Mouse (Mus musculus): ENCODE measurements around the gene Bin2. TPM values are rescaled to one million over a fixed set of nuclear protein-coding genes. Genes with fewer than 3 reads are reported as not detected.

Bin2 gene
- polyA plus RNA-seq, 1 experiment from 2014 or later = 4.2 TPM

DNA sequence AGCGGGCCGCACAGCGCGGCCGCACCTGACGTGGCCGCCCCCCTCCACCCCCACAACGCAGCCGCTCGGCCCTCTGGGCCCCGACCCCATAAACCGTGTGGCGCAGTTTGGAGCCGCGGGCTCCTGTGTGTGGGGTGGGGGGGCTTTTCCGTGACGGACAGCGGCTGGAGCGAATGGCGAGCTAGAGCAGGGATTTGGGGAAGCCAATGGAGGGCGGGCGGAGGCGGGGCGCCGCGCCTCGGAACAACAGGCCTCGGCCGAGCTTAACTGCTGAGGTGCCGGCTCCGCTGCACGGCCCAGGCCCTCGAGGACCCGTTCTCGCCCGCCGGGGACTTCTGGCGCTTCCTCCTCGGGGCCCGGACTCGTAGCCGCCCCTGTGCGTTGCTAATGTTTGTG is 53.5 kb downstream of the Bin2 start:
- peak; percentile 93 for DNase-seq (ENCODE audit: low spot score)
- peak; percentile 83 for ATAC-seq
- peak overlapping the region; percentile 58 for H3K4me2 ChIP-seq (replicated peaks; ENCODE audit: low read depth, low read length)
- H3K27ac ChIP-seq (ENCODE audit: low read length) = peak overlapping the region; percentile 100
- no peaks in the 10 kb centered on the region for H3K9me3 ChIP-seq (ENCODE audit: low read length)
- H3K9ac ChIP-seq (replicated peaks; ENCODE audit: low read depth) = peak overlapping the region; percentile 98
- WGBS = under 1% methylated on average over 25 of the region's 43 CpGs
- H3K27me3 ChIP-seq (replicated peaks; ENCODE audit: insufficient read depth, low read length) = no peaks in the 10 kb centered on the region
- peak overlapping the region; percentile 97 for H3K4me3 ChIP-seq (ENCODE audit: low read depth, low read length)
- TF ChIP-seq EP300 (IDR thresholded peaks at IDR 0.05) = no peak
- TF ChIP-seq CTCF (IDR thresholded peaks at IDR 0.05) = no peak
- peaks cover 27% of the 10 kb centered on the region; the same call in 1 of the 2 replicates for H3K36me3 ChIP-seq (ENCODE audit: insufficient read depth, low read length)
- peaks cover 7% of the 10 kb centered on the region; the same call in 1 of the 2 replicates for H3K4me1 ChIP-seq (ENCODE audit: insufficient read depth, low read depth, low read length)

DNA sequence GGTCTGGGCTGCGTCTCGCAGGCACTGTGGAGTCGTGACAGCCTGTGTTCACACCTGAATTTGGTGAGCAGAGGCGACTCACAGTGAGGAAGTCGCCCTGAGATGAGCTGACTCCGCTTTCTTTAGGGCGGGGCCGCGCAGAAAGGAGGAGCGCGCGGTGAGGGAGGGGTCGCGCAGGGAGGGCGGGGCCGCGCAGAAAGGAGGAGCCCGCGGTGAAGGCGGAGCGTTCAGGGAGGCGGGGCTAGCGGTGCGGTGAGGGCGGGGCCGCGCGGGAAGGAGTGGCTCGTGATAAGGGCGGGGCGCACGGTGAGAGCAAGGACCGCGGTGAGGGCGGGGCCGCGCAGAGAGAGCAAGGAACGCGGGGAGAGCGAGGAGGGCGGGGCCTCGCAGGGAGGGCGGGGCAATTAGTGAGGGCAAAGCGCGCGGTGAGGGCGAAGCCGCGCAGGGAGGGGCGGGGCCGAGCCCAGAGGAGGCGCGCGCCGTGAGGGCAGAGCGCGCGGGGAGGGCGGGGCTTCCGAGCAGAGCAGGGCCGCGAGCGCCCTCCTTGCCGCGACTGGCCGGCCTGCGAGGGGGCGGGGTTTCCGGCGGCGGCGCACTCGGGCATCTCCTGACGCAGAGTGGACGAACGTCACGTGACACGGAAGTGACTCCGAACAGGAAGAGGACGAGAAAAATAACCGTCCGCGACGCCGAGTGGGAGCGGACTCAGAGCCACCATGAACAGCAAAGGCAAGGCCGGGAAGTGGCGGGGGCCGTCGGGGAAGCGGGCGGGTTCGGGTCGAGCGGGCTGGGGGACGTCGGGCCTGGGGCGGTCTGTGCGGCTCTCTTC is 54.1 kb downstream of the Bin2 start, which contains the start of gene Dazap2:
Dazap2 (plus strand) TSS at position 354 of the 829 bp plus-strand sequence.
- TF ChIP-seq EP300 (IDR thresholded peaks at IDR 0.05) (no peak), CTCF (IDR thresholded peaks at IDR 0.05) (peak; percentile 49)
- H3K9ac ChIP-seq (replicated peaks; ENCODE audit: low read depth) = peak within 1 kb of the TSS; percentile 98
- no peaks in the 10 kb centered on the region for H3K27me3 ChIP-seq (replicated peaks; ENCODE audit: insufficient read depth, low read length)
- peaks cover 21% of the 10 kb centered on the region; the same call in 1 of the 2 replicates for H3K36me3 ChIP-seq (ENCODE audit: insufficient read depth, low read length)
- H3K4me2 ChIP-seq (replicated peaks; ENCODE audit: low read depth, low read length) = peak within 1 kb of the TSS; percentile 69
- H3K4me1 ChIP-seq (ENCODE audit: insufficient read depth, low read depth, low read length) = peaks cover 7% of the 10 kb centered on the region; the same call in 1 of the 2 replicates
- WGBS = 1% methylated on average over 52 of the region's 99 CpGs
- peak; percentile 88 for ATAC-seq
- peak within 1 kb of the TSS; percentile 97 for H3K4me3 ChIP-seq (ENCODE audit: low read depth, low read length)
- peak within 1 kb of the TSS; percentile 100 for H3K27ac ChIP-seq (ENCODE audit: low read length)
- peak; percentile 99 for DNase-seq (ENCODE audit: low spot score)
- no peaks in the 10 kb centered on the region for H3K9me3 ChIP-seq (ENCODE audit: low read length)

- no peak for DNase-seq (ENCODE audit: low spot score)
- Histone ChIP-seq H3K4me3 (ENCODE audit: low read depth, low read length) (peak overlapping the region; percentile 97), H3K27ac (ENCODE audit: low read length) (peak overlapping the region; percentile 100), H3K9me3 (ENCODE audit: low read length) (no peaks in the 10 kb centered on the region), H3K4me2 (replicated peaks; ENCODE audit: low read depth, low read length) (peak overlapping the region; percentile 69), H3K9ac (replicated peaks; ENCODE audit: low read depth) (peak overlapping the region; percentile 37), H3K4me1 (ENCODE audit: insufficient read depth, low read depth, low read length) (peaks cover 7% of the 10 kb centered on the region; the same call in 1 of the 2 replicates), H3K27me3 (replicated peaks; ENCODE audit: insufficient read depth, low read length) (no peaks in the 10 kb centered on the region), H3K36me3 (ENCODE audit: insufficient read depth, low read length) (peaks cover 16% of the 10 kb centered on the region; the same call in 1 of the 2 replicates)
- ATAC-seq = peak; percentile 15
- 9% methylated on average over 43 of the region's 43 CpGs for WGBS
- no peak; the same call in 1 of the 2 replicates for TF ChIP-seq EP300 (IDR thresholded peaks at IDR 0.05)
- TF ChIP-seq CTCF (IDR thresholded peaks at IDR 0.05) = 0 out of 2 replicates have a peak, but pooled peaks have one; percentile 10
These were observed 54.9 kb downstream of the Bin2 start for GRCm38 (mm10) chr15:100614218-100614995.

GRCm38 (mm10) chr15:100613584-100613983 is 55.8 kb downstream of the Bin2 start:
- 6% methylated on average over 16 of the region's 16 CpGs for WGBS
- H3K9ac ChIP-seq (replicated peaks; ENCODE audit: low read depth) = no peak overlapping the region
- TF ChIP-seq EP300 (IDR thresholded peaks at IDR 0.05) = no peak
- peak; percentile 93 for TF ChIP-seq CTCF (IDR thresholded peaks at IDR 0.05)
- H3K9me3 ChIP-seq (ENCODE audit: low read length) = no peaks in the 10 kb centered on the region
- H3K36me3 ChIP-seq (ENCODE audit: insufficient read depth, low read length) = peaks cover 12% of the 10 kb centered on the region; the same call in 1 of the 2 replicates
- H3K27me3 ChIP-seq (replicated peaks; ENCODE audit: insufficient read depth, low read length) = no peaks in the 10 kb centered on the region
- DNase-seq (ENCODE audit: low spot score) (peak; percentile 88), ATAC-seq (no peak)
- peak overlapping the region; percentile 48 for H3K4me2 ChIP-seq (replicated peaks; ENCODE audit: low read depth, low read length)
- H3K4me3 ChIP-seq (ENCODE audit: low read depth, low read length) = peak overlapping the region; percentile 17
- H3K27ac ChIP-seq (ENCODE audit: low read length) = no peak overlapping the region
- peaks cover 7% of the 10 kb centered on the region; the same call in 1 of the 2 replicates for H3K4me1 ChIP-seq (ENCODE audit: insufficient read depth, low read depth, low read length)

- Histone ChIP-seq H3K36me3 (ENCODE audit: insufficient read depth, low read length) (0 out of 2 replicates have a peak, but pooled peaks cover under 1% of the 10 kb centered on the region), H3K4me3 (ENCODE audit: low read depth, low read length) (no peak overlapping the region), H3K27ac (ENCODE audit: low read length) (no peak overlapping the region), H3K27me3 (replicated peaks; ENCODE audit: insufficient read depth, low read length) (no peaks in the 10 kb centered on the region), H3K4me2 (replicated peaks; ENCODE audit: low read depth, low read length) (no peak overlapping the region), H3K9me3 (ENCODE audit: low read length) (no peaks in the 10 kb centered on the region), H3K4me1 (ENCODE audit: insufficient read depth, low read depth, low read length) (peaks cover 7% of the 10 kb centered on the region; the same call in 1 of the 2 replicates), H3K9ac (replicated peaks; ENCODE audit: low read depth) (no peak overlapping the region)
- DNase-seq (ENCODE audit: low spot score) = peak; percentile 45
- WGBS = 54% methylated on average over 2 of the region's 2 CpGs
- TF ChIP-seq EP300 (IDR thresholded peaks at IDR 0.05) = no peak
- peak; percentile 57 for TF ChIP-seq CTCF (IDR thresholded peaks at IDR 0.05)
- no peak for ATAC-seq
These were observed 56.9 kb downstream of the Bin2 start for GRCm38 (mm10) chr15:100612432-100612831.

- no peak overlapping the region for H3K4me3 ChIP-seq (ENCODE audit: low read depth, low read length)
- H3K4me2 ChIP-seq (replicated peaks; ENCODE audit: low read depth, low read length) = no peak overlapping the region
- WGBS = 64% methylated on average over 7 of the region's 7 CpGs
- ATAC-seq = no peak
- no peaks in the 10 kb centered on the region for H3K27me3 ChIP-seq (replicated peaks; ENCODE audit: insufficient read depth, low read length)
- no peaks in the 10 kb centered on the region for H3K36me3 ChIP-seq (ENCODE audit: insufficient read depth, low read length)
- H3K4me1 ChIP-seq (ENCODE audit: insufficient read depth, low read depth, low read length) = peaks cover 7% of the 10 kb centered on the region; the same call in 1 of the 2 replicates
- TF ChIP-seq EP300 (IDR thresholded peaks at IDR 0.05) = no peak
- TF ChIP-seq CTCF (IDR thresholded peaks at IDR 0.05) = no peak
- no peak overlapping the region for H3K9ac ChIP-seq (replicated peaks; ENCODE audit: low read depth)
- no peak for DNase-seq (ENCODE audit: low spot score)
- no peak overlapping the region for H3K27ac ChIP-seq (ENCODE audit: low read length)
- no peaks in the 10 kb centered on the region for H3K9me3 ChIP-seq (ENCODE audit: low read length)
These were observed 57.4 kb downstream of the Bin2 start for GRCm38 (mm10) chr15:100611951-100612350.

All from lung, postnatal 0 days (tissue).